Mouse (Mus musculus): ENCODE results near the gene Nwd2. TPM values are rescaled to one million over a fixed set of nuclear protein-coding genes. Genes with fewer than 3 reads are reported as not detected.

Gene Nwd2
- not detected for total RNA-seq (2021)
- long read RNA-seq, experiment 1 = 0 reads
- long read RNA-seq, experiment 2 = 0 reads

- intact Hi-C loops (cut with DNase I) = no loop called here
- DNase-seq = no peak
Observed at GRCm38 (mm10) chr5:63649070-63649532, at the start of gene Nwd2. Gene Nwd2, plus strand, starts transcription at chr5:63649102.

GRCm38 (mm10) chr5:63607447-63607846 lies 41.5 kb upstream of the Nwd2 start:
- DNase-seq = no peak
- intact Hi-C loops (cut with DNase I) = no loop called here

GRCm38 (mm10) chr5:63616792-63617668 lies 31.9 kb upstream of the Nwd2 start:
- intact Hi-C loops (cut with DNase I) = no loop called here
- DNase-seq = no peak

- no peak for DNase-seq
- intact Hi-C loops (cut with DNase I) = no loop called here
Observed at GRCm38 (mm10) chr5:63624123-63624522, 24.8 kb upstream of the Nwd2 start.

- DNase-seq = no peak
- intact Hi-C loops (cut with DNase I) = no loop called here
Observed at GRCm38 (mm10) chr5:63627832-63628530, 20.9 kb upstream of the Nwd2 start.

GRCm38 (mm10) chr5:63628531-63628871 lies 20.4 kb upstream of the Nwd2 start:
- intact Hi-C loops (cut with DNase I) = no loop called here
- no peak for DNase-seq

GRCm38 (mm10) chr5:63634636-63635035 lies 14.3 kb upstream of the Nwd2 start:
- no peak for DNase-seq

GRCm38 (mm10) chr5:63648187-63648586 lies 715 bp upstream of the Nwd2 start:
- intact Hi-C loops (cut with DNase I) = no loop called here
- no peak for DNase-seq

More at GRCm38 (mm10) chr5:63634636-63635035, 14.3 kb upstream of the Nwd2 start:
- intact Hi-C loops (cut with DNase I) = no loop called here

- no peak for DNase-seq
- intact Hi-C loops (cut with DNase I) = no loop called here
Observed at GRCm38 (mm10) chr5:63649533-63650464, 897 bp downstream of the Nwd2 start.

- no peak for DNase-seq
- intact Hi-C loops (cut with DNase I) = no loop called here
Observed at GRCm38 (mm10) chr5:63651813-63652212, 2.9 kb downstream of the Nwd2 start.

GRCm38 (mm10) chr5:63652705-63653104 lies 3.8 kb downstream of the Nwd2 start:
- intact Hi-C loops (cut with DNase I) = no loop called here
- no peak for DNase-seq

- intact Hi-C loops (cut with DNase I) = no loop called here
- DNase-seq = no peak
Observed at GRCm38 (mm10) chr5:63666884-63667283, 18.0 kb downstream of the Nwd2 start.

- DNase-seq = no peak
- intact Hi-C loops (cut with DNase I) = no loop called here
Observed at GRCm38 (mm10) chr5:63675934-63676333, 27.0 kb downstream of the Nwd2 start.

GRCm38 (mm10) chr5:63689084-63689483 lies 40.2 kb downstream of the Nwd2 start:
- peak in 1 of 2 experiments; percentile 5 for DNase-seq
- intact Hi-C loops (cut with DNase I) = no loop called here

- intact Hi-C loops (cut with DNase I) = no loop called here
- DNase-seq = no peak
Observed at GRCm38 (mm10) chr5:63696784-63697183, 47.9 kb downstream of the Nwd2 start.

GRCm38 (mm10) chr5:63697196-63697595 lies 48.3 kb downstream of the Nwd2 start:
- no peak for DNase-seq
- intact Hi-C loops (cut with DNase I) = no loop called here

GRCm38 (mm10) chr5:63728955-63729354 lies 80.1 kb downstream of the Nwd2 start:
- DNase-seq = no peak
- intact Hi-C loops (cut with DNase I) = no loop called here

GRCm38 (mm10) chr5:63735521-63735920 lies 86.6 kb downstream of the Nwd2 start:
- DNase-seq = no peak
- intact Hi-C loops (cut with DNase I) = no loop called here

GRCm38 (mm10) chr5:63743426-63743825 lies 94.5 kb downstream of the Nwd2 start:
- no peak for DNase-seq
- intact Hi-C loops (cut with DNase I) = no loop called here

GRCm38 (mm10) chr5:63748299-63748698 lies 99.4 kb downstream of the Nwd2 start:
- no peak for DNase-seq

GRCm38 (mm10) chr5:63748759-63749158 lies 99.9 kb downstream of the Nwd2 start:
- intact Hi-C loops (cut with DNase I) = no loop called here

More at GRCm38 (mm10) chr5:63748299-63748698, 99.4 kb downstream of the Nwd2 start:
- intact Hi-C loops (cut with DNase I) = no loop called here

More at GRCm38 (mm10) chr5:63748759-63749158, 99.9 kb downstream of the Nwd2 start:
- no peak for DNase-seq

All from heart, postnatal 14 days (tissue).